Mouse (Mus musculus): ENCODE measurements around the gene Creb3l4.

- TF ChIP-seq MXI1 (IDR thresholded peaks at IDR 0.05; ENCODE audit: low read depth, low read length) (no peak), TCF12 (IDR thresholded peaks at IDR 0.05; ENCODE audit: low read depth, low read length) (no peak), MAX (IDR thresholded peaks at IDR 0.05; ENCODE audit: low read length) (no peak), HCFC1 (IDR thresholded peaks at IDR 0.05; ENCODE audit: low read depth, low read length) (no peak), NELFE (IDR thresholded peaks at IDR 0.05; ENCODE audit: low read depth, low read length) (no peak), ZC3H11A (IDR thresholded peaks at IDR 0.05; ENCODE audit: low read depth, low read length) (no peak), EP300 (IDR thresholded peaks at IDR 0.05; ENCODE audit: low read length) (no peak), CTCF (conservative IDR thresholded peaks at IDR 0.05 in 1 of 2, IDR thresholded peaks at IDR 0.05 in 1 of 2; ENCODE audit: low read depth in 2 of 2, low read length in 2 of 2) (no peak), POLR2A (IDR thresholded peaks at IDR 0.05; ENCODE audit: low read depth, low read length) (no peak)
Measured at GRCm38 (mm10) chr3:90245406-90245805, 2.1 kb upstream of the Creb3l4 start.
